Mouse (Mus musculus) forebrain, postnatal 0 days (tissue): ENCODE measurements at regions not wholly inside any gene's neighbourhood (a gene's known extent, or its start where the extent isn't known, plus 50 kb on each side); places are given as distances from the start of the nearest gene placed in this dataset.
A peak's percentile ranks its signal among the peaks of the same experiment; 100 is the strongest.

ENCODE experiments used
- ATAC-seq: fragments of 200-750 bp; cut with Nextera tagmentation; 2 replicates; pipeline ENCODE4 v1.8.0; 2017; ENCODE audit warnings: mild to moderate bottlenecking, moderate library complexity
- DNase-seq: peaks from one replicate; pipeline ENCODE4 v3.0.0-alpha.2; 2015
- H3K27ac ChIP-seq: fragments of 300-500 bp; sonication (generic); 2 replicates; pipeline ENCODE4 v1.5.1; 2014; ENCODE audit warnings: low read depth, mild to moderate bottlenecking, antibody characterized with exemption, low read length, moderate library complexity, mixed read lengths
- H3K27me3 ChIP-seq: fragments of 300-500 bp; sonication (generic); 2 replicates; pipeline ENCODE4 v1.6.1; 2014; ENCODE audit warnings: mild to moderate bottlenecking, low read length, mixed read lengths; ENCODE audit not compliant: insufficient read depth
- H3K36me3 ChIP-seq: fragments of 300-500 bp; sonication (generic); 2 replicates; pipeline ENCODE4 v1.6.1; 2014; ENCODE audit warnings: mild to moderate bottlenecking, moderate library complexity; ENCODE audit not compliant: insufficient read depth
- H3K4me1 ChIP-seq: fragments of 300-500 bp; sonication (generic); 2 replicates; pipeline ENCODE4 v1.6.1; 2014; ENCODE audit warnings: antibody characterized with exemption; ENCODE audit not compliant: insufficient read depth
- H3K4me2 ChIP-seq: fragments of 300-500 bp; sonication (generic); 2 replicates; pipeline ENCODE4 v1.6.1; 2014; ENCODE audit warnings: low read depth, mild to moderate bottlenecking, moderate library complexity
- H3K4me3 ChIP-seq: fragments of 300-500 bp; sonication (generic); 2 replicates; pipeline ENCODE4 v1.5.1; 2014; ENCODE audit warnings: low read depth, low read length, mixed read lengths
- H3K9ac ChIP-seq: fragments of 300-500 bp; sonication (generic); 2 replicates; pipeline ENCODE4 v1.6.1; 2014; ENCODE audit warnings: mild to moderate bottlenecking
- H3K9me3 ChIP-seq: fragments of 300-500 bp; sonication (generic); 2 replicates; pipeline ENCODE4 v1.6.1; 2016; ENCODE audit warnings: low read length
- CTCF ChIP-seq: sonication (generic); IDR thresholded peaks from 2 replicates; pipeline ENCODE4 v1.5.1; 2016; ENCODE audit warnings: antibody characterized with exemption, control low read depth, low read depth
- WGBS: fragments of 180-500 bp; shearing (Covaris S2); extraction: QIAGEN DNeasy Blood & Tissue Kit; methylation state at CpG from one replicate; pipeline ENCODE4 v1.1.7; 2014; 5-methylcytosine and 5-hydroxymethylcytosine counted together

DNA sequence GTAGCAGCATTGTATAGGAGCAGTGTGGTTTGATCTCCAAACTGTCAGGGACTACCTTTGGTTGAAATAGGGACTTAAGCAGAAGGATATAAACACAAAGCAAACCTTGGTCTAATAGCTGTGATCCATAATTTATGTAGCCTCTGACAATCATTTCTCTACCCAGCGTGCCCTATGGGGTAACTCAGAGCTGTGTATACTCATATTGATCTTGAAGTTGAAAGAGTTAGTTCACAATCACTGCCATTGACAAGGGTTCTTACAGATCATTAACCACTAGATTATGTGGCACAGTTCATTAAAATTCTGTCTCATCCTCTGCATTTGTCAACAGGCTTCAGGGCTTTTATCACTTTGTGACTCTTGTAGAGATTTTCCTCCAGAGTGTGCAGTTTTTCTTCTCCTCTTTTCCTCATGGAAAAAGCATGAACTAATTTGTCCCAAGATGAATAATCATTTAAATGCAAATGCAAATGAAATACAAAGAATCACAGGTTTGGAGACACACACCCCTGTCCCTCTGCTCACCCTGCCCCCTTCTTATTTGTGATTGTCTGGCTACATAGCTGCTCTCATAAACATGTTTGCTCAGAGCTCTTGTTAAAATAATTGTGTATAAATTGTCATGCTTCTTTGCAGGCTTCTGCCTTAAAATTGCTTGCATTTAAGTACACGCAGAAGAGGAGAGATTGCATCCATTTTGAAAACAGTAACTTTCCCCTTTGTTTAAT is 280.3 kb downstream of the Pdzph1 start:
- Histone ChIP-seq H3K9me3 (no peaks in the 10 kb centered on the region), H3K36me3 (no peaks in the 10 kb centered on the region), H3K9ac (no peak overlapping the region), H3K4me1 (no peaks in the 10 kb centered on the region), H3K27me3 (no peaks in the 10 kb centered on the region), H3K4me3 (no peak overlapping the region), H3K4me2 (no peak overlapping the region), H3K27ac (no peak overlapping the region)
- ATAC-seq (no peak), DNase-seq (no peak)
- 49% methylated on average over 2 of the region's 2 CpGs for WGBS
- TF ChIP-seq CTCF: no peak

- H3K4me1 ChIP-seq: no peaks in the 10 kb centered on the region
- no peaks in the 10 kb centered on the region for H3K27me3 ChIP-seq
- DNase-seq (no peak), ATAC-seq (no peak)
- H3K9ac ChIP-seq: no peak overlapping the region
- H3K9me3 ChIP-seq: no peaks in the 10 kb centered on the region
- no peak overlapping the region for H3K4me2 ChIP-seq
- H3K36me3 ChIP-seq: no peaks in the 10 kb centered on the region
- no peak for TF ChIP-seq CTCF
- H3K4me3 ChIP-seq: no peak overlapping the region
- WGBS: 91% methylated on average over 1 of the region's 1 CpGs
- H3K27ac ChIP-seq: no peak overlapping the region
These were observed 301.0 kb downstream of the Pdzph1 start for GRCm38 (mm10) chr17:58690211-58690610.

- DNase-seq: peak; percentile 10
- no peak overlapping the region for H3K4me2 ChIP-seq
- no peak overlapping the region for H3K27ac ChIP-seq
- 61% methylated on average over 2 of the region's 2 CpGs for WGBS
- no peak overlapping the region for H3K9ac ChIP-seq
- H3K4me3 ChIP-seq: no peak overlapping the region
- no peaks in the 10 kb centered on the region for H3K36me3 ChIP-seq
- no peaks in the 10 kb centered on the region for H3K27me3 ChIP-seq
- no peaks in the 10 kb centered on the region for H3K9me3 ChIP-seq
- H3K4me1 ChIP-seq: no peaks in the 10 kb centered on the region
- ATAC-seq: peak; percentile 82
- TF ChIP-seq CTCF: no peak
These were observed 318.9 kb downstream of the Pdzph1 start for GRCm38 (mm10) chr17:58672291-58672690.

- no peak overlapping the region for H3K4me3 ChIP-seq
- no peaks in the 10 kb centered on the region for H3K4me1 ChIP-seq
- DNase-seq: no peak
- no peak overlapping the region for H3K27ac ChIP-seq
- no peak for ATAC-seq
- H3K36me3 ChIP-seq: no peaks in the 10 kb centered on the region
- TF ChIP-seq CTCF: no peak
- no peaks in the 10 kb centered on the region for H3K9me3 ChIP-seq
- H3K27me3 ChIP-seq: no peaks in the 10 kb centered on the region
- WGBS: 96% methylated on average over 3 of the region's 3 CpGs
- no peak overlapping the region for H3K9ac ChIP-seq
- no peak overlapping the region for H3K4me2 ChIP-seq
These were observed 323.1 kb downstream of the Pdzph1 start for GRCm38 (mm10) chr17:58668036-58668435.

DNA sequence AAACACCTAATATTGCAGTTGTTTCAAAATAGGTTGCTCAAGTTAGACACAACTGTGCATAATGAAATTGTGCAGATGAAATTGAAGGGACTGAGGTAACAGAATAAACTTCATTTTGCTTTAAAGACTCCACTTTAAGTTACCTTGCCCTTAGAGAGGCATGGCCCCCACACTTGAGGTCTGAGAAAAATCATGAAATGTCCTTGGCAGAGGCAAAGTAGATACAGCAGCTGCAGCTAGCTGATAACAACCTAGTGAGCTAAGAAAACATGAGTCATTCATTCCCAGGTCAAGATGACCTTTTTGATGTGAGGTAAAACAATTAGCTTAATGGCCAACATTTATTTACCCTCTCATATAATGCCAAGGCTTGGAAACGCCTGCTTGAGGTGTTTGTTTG is 347.4 kb downstream of the Pdzph1 start:
- DNase-seq (no peak), ATAC-seq (no peak)
- H3K4me3 ChIP-seq: no peak overlapping the region
- no peak overlapping the region for H3K4me2 ChIP-seq
- no peak overlapping the region for H3K27ac ChIP-seq
- H3K4me1 ChIP-seq: no peaks in the 10 kb centered on the region
- TF ChIP-seq CTCF: no peak
- H3K9me3 ChIP-seq: no peaks in the 10 kb centered on the region
- no peaks in the 10 kb centered on the region for H3K36me3 ChIP-seq
- WGBS: 58% methylated on average over 1 of the region's 1 CpGs
- H3K27me3 ChIP-seq: no peaks in the 10 kb centered on the region
- no peak overlapping the region for H3K9ac ChIP-seq

DNA sequence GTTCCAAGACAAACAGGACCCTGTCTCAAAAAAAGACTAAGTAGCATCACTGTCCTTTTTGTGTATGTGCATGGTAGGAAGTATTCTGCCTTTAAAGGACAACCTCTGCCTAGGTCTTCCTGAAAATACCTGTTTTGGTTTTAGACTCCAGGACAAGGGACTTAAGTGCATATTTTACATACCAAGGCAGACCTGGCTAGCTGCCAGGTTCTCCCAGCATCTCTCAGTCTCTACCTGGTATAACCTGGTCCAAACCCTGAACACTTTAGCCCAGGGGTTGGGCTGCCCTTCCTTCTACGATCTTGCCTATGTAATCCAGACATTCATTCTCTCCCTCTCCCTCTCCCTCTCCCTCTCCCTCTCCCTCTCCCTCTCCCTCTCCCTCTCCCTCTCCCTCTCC is 348.9 kb downstream of the Pdzph1 start:
- no peak overlapping the region for H3K27ac ChIP-seq
- no peak overlapping the region for H3K4me2 ChIP-seq
- H3K9me3 ChIP-seq: no peaks in the 10 kb centered on the region
- H3K36me3 ChIP-seq: no peaks in the 10 kb centered on the region
- 74% methylated on average over 1 of the region's 1 CpGs for WGBS
- no peak overlapping the region for H3K9ac ChIP-seq
- ATAC-seq: no peak
- TF ChIP-seq CTCF: no peak
- H3K4me3 ChIP-seq: no peak overlapping the region
- H3K27me3 ChIP-seq: no peaks in the 10 kb centered on the region
- DNase-seq: no peak
- no peaks in the 10 kb centered on the region for H3K4me1 ChIP-seq

GRCm38 (mm10) chr17:58598911-58599310 is 392.3 kb downstream of the Pdzph1 start:
- Histone ChIP-seq H3K27me3 (no peaks in the 10 kb centered on the region), H3K27ac (no peak overlapping the region), H3K9ac (no peak overlapping the region), H3K4me2 (no peak overlapping the region), H3K4me3 (no peak overlapping the region), H3K4me1 (no peaks in the 10 kb centered on the region), H3K9me3 (no peaks in the 10 kb centered on the region), H3K36me3 (no peaks in the 10 kb centered on the region)
- DNase-seq (no peak), ATAC-seq (no peak)
- TF ChIP-seq CTCF: no peak
- no CpG with 5 or more reads among the region's 1 CpGs for WGBS
